Mouse (Mus musculus) cortical plate, adult 2 months (tissue): Measurements from ENCODE around the gene Kif1b.

ENCODE experiments used
- CTCF ChIP-seq: fragments of 200-500 bp; IDR thresholded peaks from 2 replicates; pipeline ENCODE4 v1.5.1; 2011; ENCODE audit warnings: mild to moderate bottlenecking, control low read depth, low read length; ENCODE audit not compliant: insufficient read depth; ENCODE audit errors: extremely low read depth
- POLR2A ChIP-seq: fragments of 200-500 bp; IDR thresholded peaks from 2 replicates; pipeline ENCODE4 v1.6.1; 2011; ENCODE audit warnings: mild to moderate bottlenecking, low read length, control low read depth; ENCODE audit not compliant: insufficient read depth; ENCODE audit errors: extremely low read depth

- no peak for TF ChIP-seq CTCF
- TF ChIP-seq POLR2A, result no peak
These were observed 179.0 kb downstream of the Kif1b start for GRCm38 (mm10) chr4:149128467-149128866.
